Mouse (Mus musculus) small intestine, adult 2 months (tissue): ENCODE results near the gene Lmo3.

Source experiments
- CTCF ChIP-seq: fragments of 200-500 bp; IDR thresholded peaks from 2 replicates; pipeline ENCODE4 v1.5.1; 2012; ENCODE audit warnings: low read depth, mild to moderate bottlenecking, control low read depth, inconsistent platforms, low read length, moderate library complexity, mixed read lengths; ENCODE audit not compliant: insufficient replicate concordance, insufficient read length; ENCODE audit errors: extremely low read depth
- POLR2A ChIP-seq: fragments of 200-500 bp; IDR thresholded peaks from 2 replicates; pipeline ENCODE4 v1.6.1; 2012; ENCODE audit warnings: low read depth, mild to moderate bottlenecking, control low read depth, inconsistent platforms, low read length, moderate library complexity

DNA sequence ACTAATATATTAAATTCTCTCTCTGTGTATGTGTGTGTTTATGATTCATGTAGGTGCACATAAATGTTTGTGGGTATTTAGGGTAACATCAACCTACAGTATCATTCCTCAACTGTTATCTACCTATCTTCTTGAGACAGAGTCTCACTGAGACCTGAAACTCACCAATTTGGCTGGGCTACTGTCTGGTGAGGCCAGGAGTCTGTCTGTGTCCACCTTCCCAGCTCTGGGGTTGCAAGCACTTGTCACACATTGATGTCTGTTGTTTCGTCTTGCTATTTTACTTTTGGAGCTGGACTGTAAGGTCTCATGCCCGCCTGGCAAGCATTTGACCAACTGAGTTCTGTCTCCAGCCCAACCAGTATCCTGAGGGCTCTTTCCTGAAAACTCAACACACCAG lies 210.6 kb downstream of the Lmo3 start:
- no peak for TF ChIP-seq CTCF
- no peak for TF ChIP-seq POLR2A
